Mouse (Mus musculus) CH12.LX (cell line): ENCODE measurements at regions not wholly inside any gene's neighbourhood (a gene's known extent, or its start where the extent isn't known, plus 50 kb on each side); places are given as distances from the start of the nearest gene placed in this dataset.
A peak's percentile ranks its signal among the peaks of the same experiment; 100 is the strongest.

Source experiments
- DNase-seq: peaks from one replicate; pipeline ENCODE4 v3.0.0-alpha.2; 2013; ENCODE audit errors: extremely low read depth
- H3K27ac ChIP-seq: 2 replicates; pipeline ENCODE4 v1.5.1; 2012; ENCODE audit warnings: low read depth, mild to moderate bottlenecking, control low read depth, moderate library complexity; ENCODE audit not compliant: insufficient read depth
- H3K27me3 ChIP-seq: replicated peaks from 2 replicates; pipeline ENCODE3; 2012; ENCODE audit warnings: inconsistent platforms
- H3K36me3 ChIP-seq, 2 experiments: replicated peaks in 1 of 2; 2 replicates each; pipeline versions ENCODE3 to v1.6.1; 2012; ENCODE audit warnings: inconsistent platforms in 1 of 2, low read length in 1 of 2, mild to moderate bottlenecking in 1 of 2, mixed read lengths in 1 of 2, moderate library complexity in 1 of 2; ENCODE audit not compliant: control insufficient read depth in 1 of 2, insufficient read depth in 1 of 2
- H3K4me1 ChIP-seq, 2 experiments: 2 replicates each; pipeline ENCODE4 v1.6.1; 2012; ENCODE audit warnings: inconsistent platforms in 1 of 2, moderate library complexity in 1 of 2; ENCODE audit not compliant: insufficient read depth in 2 of 2, control insufficient read depth in 1 of 2
- H3K4me2 ChIP-seq: 2 replicates; pipeline ENCODE4 v1.6.1; 2012; ENCODE audit warnings: low read depth, mild to moderate bottlenecking, control low read depth; ENCODE audit not compliant: poor library complexity, insufficient read depth, severe bottlenecking
- H3K4me3 ChIP-seq, 3 experiments: fragments of 150-350 bp in 1 of 3; sonication (generic) in 1 of 3; replicated peaks in 1 of 3; 2 replicates each; pipeline versions ENCODE3 to v1.5.1; 2011 to 2012; ENCODE audit warnings: low read depth in 2 of 3, low read length in 2 of 3, mild to moderate bottlenecking in 2 of 3, moderate library complexity in 2 of 3, control low read depth in 1 of 3, improper control_type of control experiment in 1 of 3, inconsistent platforms in 1 of 3, mixed read lengths in 1 of 3; ENCODE audit not compliant: poor library complexity in 1 of 3
- H3K79me2 ChIP-seq: replicated peaks from 2 replicates; pipeline ENCODE4 v1.6.1; 2012; ENCODE audit warnings: mild to moderate bottlenecking, moderate library complexity; ENCODE audit not compliant: control insufficient read depth, poor library complexity, insufficient read depth, severe bottlenecking; ENCODE audit errors: extremely low read depth
- H3K9ac ChIP-seq: 2 replicates; pipeline ENCODE4 v1.6.1; 2012; ENCODE audit warnings: low read depth, mild to moderate bottlenecking, control low read depth, moderate library complexity; ENCODE audit not compliant: insufficient read depth
- H3K9me3 ChIP-seq: replicated peaks from 2 replicates; pipeline ENCODE3; 2012; ENCODE audit warnings: low read length, inconsistent platforms, mixed read lengths
- CHD2 ChIP-seq: IDR thresholded peaks from 2 replicates; pipeline ENCODE4 v1.6.1; 2011; ENCODE audit warnings: low read length, improper control_type of control experiment
- CTCF ChIP-seq, 2 experiments: IDR thresholded peaks in 1 of 2; conservative IDR thresholded peaks in 1 of 2; 2 replicates each; pipeline ENCODE4 v1.5.1; 2011 to 2012; ENCODE audit warnings: low read depth in 2 of 2, low read length in 2 of 2, improper control_type of control experiment in 1 of 2, inconsistent platforms in 1 of 2, mild to moderate bottlenecking in 1 of 2, moderate library complexity in 1 of 2
- E2F4 ChIP-seq: IDR thresholded peaks from 2 replicates; pipeline ENCODE4 v1.6.1; 2011; ENCODE audit warnings: low read depth, low read length, improper control_type of control experiment; ENCODE audit not compliant: insufficient replicate concordance
- HCFC1 ChIP-seq: IDR thresholded peaks from 2 replicates; pipeline ENCODE4 v1.6.1; 2012; ENCODE audit warnings: low read depth, mild to moderate bottlenecking, inconsistent platforms, low read length, improper control_type of control experiment
- JUN ChIP-seq: IDR thresholded peaks from 2 replicates; pipeline ENCODE4 v1.6.1; 2011; ENCODE audit warnings: low read depth, mild to moderate bottlenecking, low read length, improper control_type of control experiment, moderate library complexity; ENCODE audit not compliant: insufficient read depth
- KAT2A ChIP-seq: IDR thresholded peaks from 2 replicates; pipeline ENCODE4 v1.6.1; 2012; ENCODE audit warnings: low read length, improper control_type of control experiment, inconsistent platforms; ENCODE audit not compliant: insufficient replicate concordance
- MAFK ChIP-seq: IDR thresholded peaks from 2 replicates; pipeline ENCODE4 v1.6.1; 2011; ENCODE audit warnings: low read length, improper control_type of control experiment; ENCODE audit not compliant: insufficient replicate concordance
- MEF2A ChIP-seq: IDR thresholded peaks from 2 replicates; pipeline ENCODE4 v1.6.1; 2014; ENCODE audit warnings: low read depth, mild to moderate bottlenecking, inconsistent platforms, low read length, improper control_type of control experiment, borderline replicate concordance
- POLR2A ChIP-seq: IDR thresholded peaks from 2 replicates; pipeline ENCODE4 v1.6.1; 2011; ENCODE audit warnings: low read depth, mild to moderate bottlenecking, improper control_type of control experiment, low read length
- RAD21 ChIP-seq: IDR thresholded peaks from 2 replicates; pipeline ENCODE4 v1.6.1; 2011; ENCODE audit warnings: low read depth, mild to moderate bottlenecking, low read length, improper control_type of control experiment, moderate library complexity
- RCOR1 ChIP-seq: conservative IDR thresholded peaks from 2 replicates; pipeline ENCODE4 v1.6.1; 2012; ENCODE audit warnings: low read depth, mild to moderate bottlenecking, inconsistent platforms, low read length, improper control_type of control experiment
- SMC3 ChIP-seq: IDR thresholded peaks from 2 replicates; pipeline ENCODE4 v1.6.1; 2011; ENCODE audit warnings: low read depth, low read length, improper control_type of control experiment
- UBTF ChIP-seq: IDR thresholded peaks from 2 replicates; pipeline ENCODE4 v1.6.1; 2012; ENCODE audit warnings: low read depth, mild to moderate bottlenecking, inconsistent platforms, low read length, improper control_type of control experiment, moderate library complexity
- ZKSCAN1 ChIP-seq: IDR thresholded peaks from 2 replicates; pipeline ENCODE4 v1.6.1; 2012; ENCODE audit warnings: low read depth, inconsistent platforms, low read length, improper control_type of control experiment, borderline replicate concordance
- dilution Hi-C: fragments of 300-500 bp; cut with MboI; formaldehyde crosslinking; loops from 2 replicates; pipeline ENCODE4 v1.14.3; 2020; ENCODE audit warnings: low sequenced_read_pairs; ENCODE audit not compliant: extremely low pct_unique_long_range_greater_than_20kb, extremely low pct_ligation_motif_present
- in situ Hi-C: fragments of 300-500 bp; cut with MboI; formaldehyde crosslinking; loops from 3 replicates; pipeline ENCODE4 v1.14.3; 2019; ENCODE audit warnings: low sequenced_read_pairs, low pct_ligation_motif_present, low pct_unique_long_range_greater_than_20kb, mixed read lengths

DNA sequence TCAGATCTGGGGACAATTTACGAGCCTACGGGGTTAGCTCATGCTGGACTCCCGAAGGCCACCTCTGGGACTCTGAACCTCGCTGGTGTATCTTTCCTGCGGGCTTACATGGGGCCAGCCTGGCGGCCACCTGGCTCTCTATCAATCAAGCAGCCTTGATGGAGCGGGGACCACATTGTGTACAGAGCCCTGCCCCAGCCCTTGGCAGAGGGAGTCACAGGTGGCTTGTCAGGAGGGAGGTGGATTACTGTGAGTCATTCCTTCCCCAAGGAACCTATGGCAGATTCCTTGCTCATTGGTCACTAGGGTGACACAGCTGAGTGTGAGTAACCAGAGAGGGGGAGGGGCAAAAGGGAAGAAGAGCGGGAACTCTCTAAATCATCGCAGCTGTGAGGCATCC lies 105.8 kb upstream of the Vangl1 start:
- Histone ChIP-seq H3K36me3 (no peaks in the 10 kb centered on the region), H3K27ac (no peak overlapping the region), H3K9me3 (no peaks in the 10 kb centered on the region), H3K4me3 (no peak overlapping the region), H3K27me3 (no peaks in the 10 kb centered on the region), H3K79me2 (no peaks in the 10 kb centered on the region), H3K9ac (no peak overlapping the region), H3K4me2 (no peak overlapping the region), H3K4me1 (no peaks in the 10 kb centered on the region)
- DNase-seq, result no peak
- TF ChIP-seq JUN (no peak), RCOR1 (no peak), POLR2A (no peak), MAFK (no peak), CHD2 (no peak), HCFC1 (no peak), KAT2A (no peak)
- dilution Hi-C loops, result no loop called here
- in situ Hi-C loops, result no loop called here

DNA sequence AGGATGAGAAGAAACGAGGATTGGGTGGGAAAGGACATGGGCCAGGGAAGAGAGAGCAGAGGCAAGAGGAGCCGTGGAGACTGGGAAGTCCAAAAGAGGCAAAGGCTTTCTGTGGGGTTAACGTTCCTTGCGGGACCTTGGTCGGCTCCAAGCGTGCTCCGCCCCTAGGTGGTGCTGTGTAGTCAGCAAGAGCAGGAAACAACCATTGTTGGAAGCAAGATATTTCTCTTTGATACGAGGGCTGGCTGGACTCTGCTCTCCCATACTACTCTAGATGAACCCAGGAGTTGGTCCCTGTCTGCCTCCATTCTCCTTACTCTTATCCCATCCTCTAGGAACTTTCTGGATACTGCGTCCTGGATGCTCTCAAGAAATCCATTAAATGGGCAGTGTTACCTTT lies 105.3 kb upstream of the Vangl1 start:
- no peaks in the 10 kb centered on the region for H3K4me1 ChIP-seq
- H3K4me3 ChIP-seq, result no peak overlapping the region
- H3K27me3 ChIP-seq, result no peaks in the 10 kb centered on the region
- no peak overlapping the region for H3K9ac ChIP-seq
- no peaks in the 10 kb centered on the region for H3K79me2 ChIP-seq
- H3K4me2 ChIP-seq, result no peak overlapping the region
- no peaks in the 10 kb centered on the region for H3K36me3 ChIP-seq
- TF ChIP-seq CTCF (conservative IDR thresholded peaks at IDR 0.05 in 1 of 2, IDR thresholded peaks at IDR 0.05 in 1 of 2; ENCODE audit: low read depth in 2 of 2, low read length in 2 of 2), result peak; percentile 18 to 67; a peak in 2 of 4 replicates
- peak; percentile 44; the same call in 1 of the 2 replicates for TF ChIP-seq SMC3
- no peak for TF ChIP-seq E2F4
- TF ChIP-seq UBTF, result no peak
- no peak for TF ChIP-seq ZKSCAN1
- peak; percentile 62 for TF ChIP-seq RAD21
- H3K9me3 ChIP-seq, result no peaks in the 10 kb centered on the region
- in situ Hi-C loops (no loop called here), dilution Hi-C loops (no loop called here)
- no peak overlapping the region for H3K27ac ChIP-seq
- peak; percentile 51 for DNase-seq

DNA sequence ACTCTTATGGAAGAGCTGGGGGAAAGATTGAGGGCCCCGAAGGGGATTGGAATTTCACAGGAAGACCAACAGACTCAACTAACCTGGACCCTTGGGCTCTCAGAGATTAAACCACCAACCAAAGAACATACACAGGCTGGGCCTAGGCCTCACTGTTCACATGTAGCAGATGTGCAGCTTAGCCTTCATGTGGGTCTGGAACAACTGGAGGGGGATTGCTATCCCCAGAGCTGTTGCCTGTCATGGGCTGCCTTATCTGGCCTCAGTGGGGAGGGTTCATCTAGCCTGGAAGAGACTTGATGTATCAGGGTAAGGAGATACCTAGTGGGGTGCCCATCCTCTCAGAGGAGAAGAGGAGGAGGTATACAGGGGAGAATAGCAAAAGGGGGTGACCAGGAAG lies 103.2 kb upstream of the Vangl1 start:
- no peak overlapping the region for H3K4me2 ChIP-seq
- H3K9ac ChIP-seq, result no peak overlapping the region
- H3K4me1 ChIP-seq, result no peaks in the 10 kb centered on the region
- H3K36me3 ChIP-seq, result no peaks in the 10 kb centered on the region
- no peaks in the 10 kb centered on the region for H3K27me3 ChIP-seq
- in situ Hi-C loops, result no loop called here
- no peak overlapping the region for H3K27ac ChIP-seq
- dilution Hi-C loops, result no loop called here
- H3K9me3 ChIP-seq, result no peaks in the 10 kb centered on the region
- TF ChIP-seq MAFK (no peak), MEF2A (no peak)
- no peak for DNase-seq
- no peak overlapping the region for H3K4me3 ChIP-seq
- no peaks in the 10 kb centered on the region for H3K79me2 ChIP-seq
